Mouse (Mus musculus) hindbrain, embryonic 11.5 days (tissue): Measurements from ENCODE around the gene Pde4d. TPM values are rescaled to one million over a fixed set of nuclear protein-coding genes. Genes with fewer than 3 reads are reported as not detected.

Source experiments
- ATAC-seq: fragments of 200-750 bp; cut with Nextera tagmentation; 2 replicates; pipeline ENCODE4 v1.8.0; 2017; ENCODE audit warnings: mild to moderate bottlenecking, moderate TSS enrichment, moderate library complexity; ENCODE audit not compliant: low FRiP score
- DNase-seq: peaks from one replicate; pipeline ENCODE4 v3.0.0-alpha.2; 2015; ENCODE audit warnings: low spot score
- H3K27ac ChIP-seq: fragments of 300-500 bp; sonication (generic); 2 replicates; pipeline ENCODE4 v1.5.1; 2014; ENCODE audit warnings: mild to moderate bottlenecking, low read depth, low read length
- H3K27me3 ChIP-seq: fragments of 300-500 bp; sonication (generic); 2 replicates; pipeline ENCODE4 v1.6.1; 2014; ENCODE audit warnings: mild to moderate bottlenecking, low read length, moderate library complexity, mixed read lengths; ENCODE audit not compliant: control insufficient read depth, insufficient read depth
- H3K36me3 ChIP-seq: fragments of 300-500 bp; sonication (generic); 2 replicates; pipeline ENCODE4 v1.6.1; 2014; ENCODE audit warnings: mild to moderate bottlenecking, low read length, moderate library complexity, mixed read lengths; ENCODE audit not compliant: control insufficient read depth, insufficient read depth
- H3K4me1 ChIP-seq: fragments of 300-500 bp; sonication (generic); replicated peaks from 2 replicates; pipeline ENCODE4 v1.6.1; 2014; ENCODE audit warnings: low read length, mixed read lengths; ENCODE audit not compliant: control insufficient read depth, insufficient read depth
- H3K4me2 ChIP-seq: fragments of 300-500 bp; sonication (generic); replicated peaks from 2 replicates; pipeline ENCODE4 v1.6.1; 2014; ENCODE audit warnings: mild to moderate bottlenecking, low read depth, low read length
- H3K4me3 ChIP-seq: fragments of 300-500 bp; sonication (generic); 2 replicates; pipeline ENCODE4 v1.5.1; 2014; ENCODE audit warnings: low read depth, low read length
- H3K9ac ChIP-seq: fragments of 300-500 bp; sonication (generic); 2 replicates; pipeline ENCODE4 v1.6.1; 2014; ENCODE audit warnings: low read depth, low read length
- H3K9me3 ChIP-seq: fragments of 300-500 bp; sonication (generic); 2 replicates; pipeline ENCODE4 v1.6.1; 2016; ENCODE audit warnings: low read length; ENCODE audit not compliant: control insufficient read depth
- WGBS: fragments of 180-500 bp; shearing (Covaris S2); extraction: QIAGEN DNeasy Blood & Tissue Kit; methylation state at CpG from one replicate; pipeline ENCODE4 v1.1.7; 2014; 5-methylcytosine and 5-hydroxymethylcytosine counted together
- polyA plus RNA-seq: library from polyadenylated mRNA; unstranded; fragments of >200 nt; fragmentation: Nextera tagmentation; extraction: Ambion mirVana; gene quantifications from 2 replicates; pipeline ENCODE4 v1.2.1, GENCODE M21; 2014

Gene Pde4d
- polyA plus RNA-seq, 1 experiment from 2014 or later = 18.3 TPM

DNA sequence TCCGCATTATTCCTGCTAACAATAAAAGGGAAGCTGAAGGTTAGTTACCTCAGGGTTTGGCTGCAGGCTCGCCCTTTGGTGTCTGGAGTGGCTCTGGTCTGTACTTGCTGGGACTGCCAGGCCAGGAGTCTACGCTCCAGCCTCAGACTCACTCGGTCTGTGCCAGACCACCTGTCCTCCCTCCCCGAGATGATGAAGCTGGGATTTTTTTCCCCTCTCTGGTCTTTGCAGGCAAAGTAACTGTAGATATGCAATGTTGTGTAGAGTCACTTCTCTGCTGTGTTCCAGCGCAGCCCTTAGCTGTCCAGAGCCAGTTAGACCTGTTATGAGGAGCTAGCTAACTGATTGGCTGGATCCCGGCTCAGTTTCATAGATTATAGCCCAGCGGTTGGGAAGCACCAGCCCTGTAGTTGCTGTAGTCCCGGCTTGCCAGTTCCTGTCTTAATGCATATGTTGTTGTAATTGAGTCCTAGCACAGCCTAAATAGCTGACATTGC lies 48.5 kb downstream of the Pde4d start:
- WGBS = 78% methylated on average over 9 of the region's 9 CpGs
- Histone ChIP-seq H3K4me3 (no peak overlapping the region), H3K4me1 (no peaks in the 10 kb centered on the region), H3K27me3 (no peaks in the 10 kb centered on the region), H3K9me3 (no peaks in the 10 kb centered on the region), H3K36me3 (no peaks in the 10 kb centered on the region), H3K9ac (no peak overlapping the region), H3K27ac (no peak overlapping the region), H3K4me2 (no peak overlapping the region)
- DNase-seq (no peak), ATAC-seq (no peak)

GRCm38 (mm10) chr13:108498773-108499313 lies 49.1 kb downstream of the Pde4d start:
- Histone ChIP-seq H3K27me3 (no peaks in the 10 kb centered on the region), H3K9ac (no peak overlapping the region), H3K9me3 (no peaks in the 10 kb centered on the region), H3K4me2 (no peak overlapping the region), H3K27ac (no peak overlapping the region), H3K36me3 (no peaks in the 10 kb centered on the region), H3K4me1 (no peaks in the 10 kb centered on the region), H3K4me3 (no peak overlapping the region)
- no peak for DNase-seq
- ATAC-seq = no peak
- 62% methylated on average over 9 of the region's 9 CpGs for WGBS

GRCm38 (mm10) chr13:108501386-108501785 lies 51.6 kb downstream of the Pde4d start:
- Histone ChIP-seq H3K9ac (no peak overlapping the region), H3K9me3 (no peaks in the 10 kb centered on the region), H3K4me2 (no peak overlapping the region), H3K4me3 (no peak overlapping the region), H3K27ac (no peak overlapping the region), H3K27me3 (no peaks in the 10 kb centered on the region), H3K36me3 (no peaks in the 10 kb centered on the region), H3K4me1 (no peaks in the 10 kb centered on the region)
- ATAC-seq = no peak
- DNase-seq = no peak
- WGBS = 66% methylated on average over 1 of the region's 1 CpGs

DNA sequence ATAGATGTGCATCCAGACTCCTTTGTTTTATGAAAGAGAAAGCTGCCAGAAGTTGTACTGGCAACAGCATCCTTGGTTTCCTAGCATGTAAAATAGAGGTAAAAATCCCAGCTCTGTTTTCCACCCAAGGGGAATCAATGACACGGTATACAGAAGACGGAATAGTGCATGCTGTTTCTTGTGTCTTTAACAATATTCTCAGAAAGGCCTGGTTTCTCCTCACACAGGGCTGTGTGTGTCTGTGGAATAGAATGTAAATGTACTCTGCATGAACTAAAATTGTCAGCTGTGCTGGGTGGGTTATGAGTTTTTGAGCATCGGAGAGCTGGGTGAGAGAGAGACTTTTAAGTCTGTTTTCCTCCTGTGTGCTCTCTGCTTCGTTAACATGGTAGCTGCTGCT lies 74.8 kb downstream of the Pde4d start:
- Histone ChIP-seq H3K27ac (no peak overlapping the region), H3K4me2 (no peak overlapping the region), H3K4me1 (no peaks in the 10 kb centered on the region), H3K36me3 (no peaks in the 10 kb centered on the region), H3K4me3 (no peak overlapping the region), H3K27me3 (no peaks in the 10 kb centered on the region), H3K9ac (no peak overlapping the region), H3K9me3 (no peaks in the 10 kb centered on the region)
- 82% methylated on average over 4 of the region's 4 CpGs for WGBS
- DNase-seq = no peak
- ATAC-seq = no peak

- no peaks in the 10 kb centered on the region for H3K27me3 ChIP-seq
- no peaks in the 10 kb centered on the region for H3K36me3 ChIP-seq
- DNase-seq = no peak
- H3K9ac ChIP-seq = no peak overlapping the region
- ATAC-seq = no peak
- H3K27ac ChIP-seq = no peak overlapping the region
- H3K9me3 ChIP-seq = no peaks in the 10 kb centered on the region
- WGBS = 89% methylated on average over 6 of the region's 6 CpGs
- H3K4me2 ChIP-seq = no peak overlapping the region
- H3K4me3 ChIP-seq = no peak overlapping the region
- no peaks in the 10 kb centered on the region for H3K4me1 ChIP-seq
Measured at GRCm38 (mm10) chr13:108524969-108525368, 75.2 kb downstream of the Pde4d start.

DNA sequence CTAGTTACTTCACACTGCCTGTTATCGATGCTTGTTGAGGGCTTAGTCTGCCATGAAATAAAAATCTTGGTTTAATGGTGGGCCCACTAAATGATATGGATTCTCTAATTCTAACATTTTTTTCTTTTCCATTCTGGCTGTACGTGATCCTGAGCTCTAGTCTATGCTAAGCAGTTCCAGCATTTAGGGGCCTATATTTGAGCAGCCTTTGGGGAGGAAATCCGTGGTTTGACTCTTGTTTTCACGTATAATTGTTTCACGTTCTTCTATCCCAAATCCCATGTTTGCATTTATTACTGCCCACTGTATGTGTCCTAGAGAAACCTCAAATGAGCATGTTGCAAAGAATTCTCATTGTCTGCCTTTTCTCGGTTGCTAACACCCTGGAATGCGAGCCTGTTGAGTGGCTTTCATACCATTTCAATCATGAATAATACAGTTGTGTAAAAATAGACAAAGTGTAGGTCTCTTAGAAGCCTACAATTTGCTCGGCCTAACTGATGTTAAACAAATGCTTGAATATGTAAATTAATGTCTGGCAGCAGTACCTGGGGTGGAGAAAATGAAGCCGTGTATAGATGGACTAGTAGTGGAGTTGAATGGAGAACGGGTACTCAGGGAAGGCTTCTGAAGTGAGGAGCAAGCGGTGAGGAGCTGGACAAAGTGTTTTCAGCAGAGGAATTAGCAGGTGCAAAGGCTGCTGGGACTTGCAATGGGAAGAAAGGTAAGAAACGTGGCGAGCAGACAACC lies 76.7 kb downstream of the Pde4d start:
- no peaks in the 10 kb centered on the region for H3K9me3 ChIP-seq
- WGBS = 69% methylated on average over 13 of the region's 13 CpGs
- H3K4me3 ChIP-seq = no peak overlapping the region
- DNase-seq = no peak
- no peaks in the 10 kb centered on the region for H3K27me3 ChIP-seq
- no peak overlapping the region for H3K27ac ChIP-seq
- no peaks in the 10 kb centered on the region for H3K4me1 ChIP-seq
- H3K9ac ChIP-seq = no peak overlapping the region
- no peak overlapping the region for H3K4me2 ChIP-seq
- no peak for ATAC-seq
- H3K36me3 ChIP-seq = no peaks in the 10 kb centered on the region

- Histone ChIP-seq H3K4me3 (no peak overlapping the region), H3K4me1 (no peaks in the 10 kb centered on the region), H3K36me3 (no peaks in the 10 kb centered on the region), H3K27ac (no peak overlapping the region), H3K4me2 (no peak overlapping the region), H3K9me3 (no peaks in the 10 kb centered on the region), H3K9ac (no peak overlapping the region), H3K27me3 (no peaks in the 10 kb centered on the region)
- ATAC-seq = no peak
- 91% methylated on average over 7 of the region's 7 CpGs for WGBS
- no peak for DNase-seq
Measured at GRCm38 (mm10) chr13:108527090-108527770, 77.5 kb downstream of the Pde4d start.

- ATAC-seq (no peak), DNase-seq (no peak)
- Histone ChIP-seq H3K4me3 (no peak overlapping the region), H3K9ac (no peak overlapping the region), H3K9me3 (no peaks in the 10 kb centered on the region), H3K4me2 (no peak overlapping the region), H3K27ac (no peak overlapping the region), H3K4me1 (no peaks in the 10 kb centered on the region), H3K36me3 (no peaks in the 10 kb centered on the region), H3K27me3 (no peaks in the 10 kb centered on the region)
- 94% methylated on average over 1 of the region's 1 CpGs for WGBS
Measured at GRCm38 (mm10) chr13:108528343-108528742, 78.6 kb downstream of the Pde4d start.
